Mouse (Mus musculus) gastrocnemius, adult 2 months (tissue): ENCODE measurements around the gene Ccdc186. TPM values are rescaled to one million over a fixed set of nuclear protein-coding genes. Genes with fewer than 3 reads are reported as not detected.
"Not testable (repeated sequence)": the region's sequence is repeated elsewhere in the genome, so short reads cannot be mapped to it uniquely, and the experiment has no call there.

Source experiments
- DNase-seq: peaks from one replicate; pipeline ENCODE4 v3.0.0; 2022
- H3K27ac ChIP-seq: fragments of 200-600 bp; 2 replicates; pipeline ENCODE4 v1.8.1; 2022; ENCODE audit warnings: mild to moderate bottlenecking
- H3K4me3 ChIP-seq: fragments of 200-600 bp; 2 replicates; pipeline ENCODE4 v1.8.1; 2022; ENCODE audit warnings: mild to moderate bottlenecking, moderate library complexity
- CTCF ChIP-seq: fragments of 200-600 bp; IDR thresholded peaks from 2 replicates; pipeline ENCODE4 v1.8.1; 2022; ENCODE audit warnings: antibody characterized with exemption, mild to moderate bottlenecking, moderate library complexity
- intact Hi-C: fragments of 180-260 bp; cut with DNase I; formaldehyde crosslinking; loops from one replicate; pipeline ENCODE4 v1.15.1; 2025
- total RNA-seq, 2 experiments: library from RNA; stranded (reverse); gene quantifications; 2 replicates each; pipeline ENCODE4 v1.2.3; 2021

Gene Ccdc186
- total RNA-seq, 2 experiments from 2014 or later, result 23.1 to 26.7 TPM

DNA sequence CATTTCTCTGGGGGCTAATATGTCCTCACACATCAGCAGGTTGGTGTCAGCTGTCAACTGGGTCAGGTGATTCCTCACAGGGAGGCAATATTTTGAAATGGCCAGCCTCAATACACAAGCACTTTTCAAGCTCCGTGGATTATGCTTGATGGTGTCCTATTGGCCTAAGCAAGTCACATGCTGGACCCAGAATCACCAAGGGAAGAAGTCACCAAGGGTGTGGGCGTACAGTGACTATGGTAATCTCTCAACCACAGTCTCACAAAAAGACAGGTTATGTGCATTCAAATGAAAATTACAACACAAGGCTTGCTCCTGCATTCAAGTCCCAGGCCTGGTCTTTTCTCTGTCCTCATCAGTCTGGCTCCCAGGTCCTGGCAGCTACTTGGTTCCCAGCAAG, 60.3 kb downstream of the Ccdc186 start:
- intact Hi-C loops, result no loop called here
- no peak for DNase-seq
- Histone ChIP-seq H3K4me3 (no peak overlapping the region), H3K27ac (no peak overlapping the region)
- no peak for TF ChIP-seq CTCF

DNA sequence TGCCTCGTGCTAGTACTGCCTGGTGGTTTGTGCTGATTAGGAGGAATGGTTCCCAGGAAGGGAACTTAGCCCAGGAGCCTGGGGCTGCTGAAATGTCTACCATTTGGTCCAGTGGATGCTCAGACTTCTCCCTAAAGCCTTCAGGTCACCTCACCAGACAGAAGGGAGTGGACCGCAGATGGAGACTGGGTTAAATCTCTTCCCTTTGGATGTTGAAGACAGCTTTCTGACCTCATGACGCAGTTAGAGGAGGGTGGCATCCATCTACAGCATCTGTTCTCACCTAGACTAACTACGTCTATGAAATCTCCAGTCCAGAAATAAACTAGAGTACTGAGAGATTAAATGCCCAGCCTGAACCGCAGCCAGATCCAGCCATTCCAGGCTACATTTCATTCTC, 60.9 kb downstream of the Ccdc186 start:
- no peak for TF ChIP-seq CTCF
- H3K27ac ChIP-seq, result no peak overlapping the region
- no peak overlapping the region for H3K4me3 ChIP-seq
- intact Hi-C loops, result no loop called here
- DNase-seq, result no peak

DNA sequence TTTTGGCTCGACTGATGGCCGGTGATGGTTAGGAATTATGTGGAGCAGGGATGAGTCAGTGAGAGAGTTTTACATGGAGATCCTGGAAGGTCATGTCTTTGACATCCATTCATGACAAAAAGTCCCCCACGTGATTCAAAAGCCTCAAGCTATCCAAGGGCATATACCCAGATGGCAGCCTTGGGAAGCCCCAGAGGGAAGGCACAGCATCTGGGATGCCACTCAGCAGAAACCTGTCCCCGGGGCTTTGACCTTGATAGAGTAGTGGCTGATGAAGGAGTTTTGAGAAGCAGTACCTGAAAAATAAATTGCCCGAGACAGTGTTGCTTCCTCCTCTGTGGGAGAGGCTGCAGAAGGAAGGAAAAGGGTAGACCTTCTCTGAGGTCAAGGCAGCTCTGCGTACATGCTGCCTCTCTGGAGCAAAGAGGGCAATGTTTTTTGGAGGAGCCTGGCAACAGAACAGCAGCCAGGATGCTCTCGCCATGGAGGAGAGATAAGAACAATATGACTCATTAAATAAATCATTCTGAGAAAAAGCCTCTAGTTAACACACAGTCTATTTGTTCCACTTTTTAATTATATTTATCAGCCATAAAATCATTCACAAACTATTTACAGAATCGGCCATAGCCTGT, 61.6 kb downstream of the Ccdc186 start:
- Histone ChIP-seq H3K27ac (no peak overlapping the region), H3K4me3 (no peak overlapping the region)
- no peak for TF ChIP-seq CTCF
- DNase-seq, result no peak
- intact Hi-C loops, result no loop called here

DNA sequence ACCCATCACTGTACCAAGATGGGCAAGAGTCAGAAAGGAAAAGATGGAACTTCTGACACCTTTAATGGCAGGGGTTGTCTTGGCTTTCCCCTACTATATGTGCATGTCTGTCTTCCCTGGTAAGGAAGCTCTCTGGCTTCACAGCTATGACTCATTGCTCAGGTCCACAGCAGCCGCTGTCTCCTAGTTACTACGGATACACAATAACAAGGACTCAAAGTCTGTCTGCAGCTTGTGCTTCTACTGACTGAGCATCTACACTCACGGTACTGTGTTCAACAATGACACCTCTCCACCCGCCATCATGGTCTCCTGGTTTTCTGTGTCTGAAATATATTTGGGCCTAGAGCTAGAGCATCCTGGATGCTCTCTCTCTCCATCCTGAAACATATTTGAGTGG, 62.2 kb downstream of the Ccdc186 start:
- no peak for TF ChIP-seq CTCF
- no peak for DNase-seq
- Histone ChIP-seq H3K4me3 (no peak overlapping the region), H3K27ac (no peak overlapping the region)
- intact Hi-C loops, result no loop called here

DNA sequence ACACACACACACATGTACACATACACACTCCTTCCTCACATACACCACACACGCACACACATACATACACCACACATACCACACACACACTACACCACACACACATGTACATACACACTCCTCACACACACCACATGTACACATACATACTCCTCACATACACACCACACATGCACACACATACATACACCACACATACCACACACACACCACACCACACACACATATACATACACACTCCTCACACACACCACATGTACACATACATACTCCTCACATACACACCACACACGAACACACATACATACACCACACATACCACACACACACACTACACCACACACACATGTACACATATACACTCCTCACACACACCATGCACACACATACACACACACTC, 63.7 kb downstream of the Ccdc186 start:
- intact Hi-C loops, result no loop called here
- H3K4me3 ChIP-seq, result no peak overlapping the region
- DNase-seq, result no peak
- no peak overlapping the region for H3K27ac ChIP-seq
- TF ChIP-seq CTCF, result no peak

DNA sequence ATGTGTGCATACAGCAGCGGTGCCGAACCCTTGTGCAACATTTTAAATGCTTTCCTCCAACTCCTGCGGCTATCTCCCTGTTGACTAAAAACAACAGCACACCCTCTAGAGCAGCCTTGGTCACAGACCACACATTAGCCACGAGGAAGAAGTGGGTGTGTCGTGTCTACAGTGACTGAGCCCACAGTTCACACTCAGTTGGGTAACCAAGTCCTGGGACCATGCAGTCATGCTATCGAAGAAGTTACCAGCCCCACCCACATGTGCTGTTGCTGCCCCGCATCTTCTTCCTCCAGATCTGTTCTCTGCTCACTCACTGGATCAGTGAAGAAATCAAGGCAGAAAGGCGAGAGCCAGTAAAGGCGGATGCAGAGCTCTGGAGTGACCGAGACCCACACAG, 65.6 kb downstream of the Ccdc186 start:
- no peak for DNase-seq
- Histone ChIP-seq H3K4me3 (no peak overlapping the region), H3K27ac (no peak overlapping the region)
- intact Hi-C loops, result no loop called here
- no peak for TF ChIP-seq CTCF

DNA sequence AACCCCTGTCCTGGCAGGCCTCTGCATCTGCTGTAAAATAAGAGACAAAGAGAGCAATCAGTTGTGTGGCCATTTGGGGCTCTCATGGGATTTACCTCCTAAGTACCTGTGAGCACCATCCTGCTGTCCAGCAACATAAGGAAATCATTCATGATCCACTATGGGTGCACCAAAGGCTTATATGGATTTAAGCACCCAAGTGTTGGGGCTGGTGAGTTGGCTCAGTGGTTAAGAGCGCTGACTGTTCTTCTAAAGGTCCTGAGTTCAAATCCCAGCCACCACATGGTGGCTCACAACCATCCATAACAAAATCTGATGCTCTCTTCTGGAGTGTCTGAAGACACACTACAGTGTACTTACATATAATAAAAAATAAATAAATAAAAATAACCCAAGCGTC, 67.5 kb downstream of the Ccdc186 start:
- intact Hi-C loops, H3K4me3 ChIP-seq, H3K27ac ChIP-seq, DNase-seq: not testable (repeated sequence)

DNA sequence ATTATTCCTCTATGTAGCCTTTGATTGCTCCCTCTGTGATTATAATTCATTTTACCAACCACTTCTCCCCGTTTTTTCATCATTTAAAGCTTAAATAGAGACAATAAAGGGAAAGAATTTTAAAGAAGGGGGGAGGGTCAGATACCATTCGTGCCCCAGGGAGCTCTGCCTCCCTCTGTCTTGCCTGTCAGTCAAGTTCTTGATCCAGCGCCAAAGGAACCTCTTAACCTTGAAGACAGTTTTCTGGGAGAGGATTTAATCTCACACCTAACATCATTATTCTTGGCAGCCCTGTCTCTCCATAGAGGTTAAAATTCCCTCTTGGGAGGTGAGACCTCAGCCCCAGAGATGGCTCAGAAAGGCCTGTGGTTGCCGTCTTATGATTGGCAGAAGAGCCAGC, 71.3 kb downstream of the Ccdc186 start:
- DNase-seq, result no peak
- intact Hi-C loops, result no loop called here
- TF ChIP-seq CTCF, result no peak
- Histone ChIP-seq H3K27ac (no peak overlapping the region), H3K4me3 (no peak overlapping the region)

DNA sequence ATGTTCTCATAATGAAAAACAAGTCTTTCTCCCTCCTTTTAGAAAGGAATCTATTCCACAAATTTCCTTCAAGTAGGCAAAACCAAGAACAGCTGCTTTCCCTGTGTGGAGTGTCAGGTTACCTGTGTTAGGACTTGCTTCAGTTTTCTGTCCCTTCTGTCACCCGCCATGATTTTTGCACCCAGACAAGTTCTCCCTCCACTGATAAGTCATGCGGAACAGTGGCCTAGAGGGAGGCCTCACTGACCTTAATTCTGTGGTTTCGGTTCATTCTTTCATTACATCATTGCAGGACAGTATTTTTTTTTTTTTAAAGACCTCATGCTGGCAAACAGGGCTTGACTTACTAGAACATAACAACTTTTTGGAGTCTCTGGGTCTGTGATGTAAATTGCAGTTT, 72.6 kb downstream of the Ccdc186 start:
- intact Hi-C loops, result no loop called here
- Histone ChIP-seq H3K27ac (no peak overlapping the region), H3K4me3 (no peak overlapping the region)
- DNase-seq, result no peak
- no peak for TF ChIP-seq CTCF

DNA sequence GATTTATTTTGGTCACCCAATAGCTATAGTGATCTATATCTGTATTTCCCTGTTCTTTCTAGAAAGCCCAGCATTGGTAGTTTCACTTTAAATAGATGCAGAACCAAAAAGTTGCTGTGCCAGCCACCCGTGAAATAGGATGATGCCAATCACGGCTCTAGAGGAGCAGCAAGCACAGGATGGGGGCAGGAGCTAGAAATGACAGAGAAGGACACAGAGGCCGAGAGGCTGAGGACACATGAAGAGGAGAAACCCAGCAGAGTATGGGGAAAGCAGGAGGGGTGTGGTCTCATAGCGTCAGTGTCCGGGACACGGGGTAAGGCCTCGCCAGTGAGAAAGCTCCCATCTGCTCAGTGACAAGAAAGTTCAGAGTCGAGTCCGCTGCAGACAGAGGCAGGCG, 74.1 kb downstream of the Ccdc186 start:
- Histone ChIP-seq H3K4me3 (no peak overlapping the region), H3K27ac (no peak overlapping the region)
- DNase-seq, result no peak
- TF ChIP-seq CTCF, result no peak
- intact Hi-C loops, result no loop called here

DNA sequence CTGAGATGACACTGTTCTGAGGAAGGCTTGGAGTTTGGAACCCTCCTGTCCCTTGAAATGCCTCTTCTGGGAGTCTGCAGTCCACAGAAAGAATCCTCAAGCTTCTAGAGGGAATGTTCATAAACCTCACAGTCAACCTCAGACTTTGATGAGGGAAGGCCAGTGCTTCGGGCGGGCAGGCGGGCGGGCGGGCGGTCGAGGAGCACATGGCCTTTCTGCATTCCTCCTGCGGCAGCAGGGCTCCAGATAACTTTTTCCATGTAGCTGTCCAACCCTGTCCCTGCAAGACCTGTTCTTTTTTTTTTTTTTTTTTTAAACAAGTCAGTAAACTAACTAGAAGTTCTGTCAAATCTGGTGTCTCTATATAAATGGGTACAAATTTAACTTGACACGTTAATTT, 75.4 kb downstream of the Ccdc186 start:
- intact Hi-C loops, result no loop called here

DNA sequence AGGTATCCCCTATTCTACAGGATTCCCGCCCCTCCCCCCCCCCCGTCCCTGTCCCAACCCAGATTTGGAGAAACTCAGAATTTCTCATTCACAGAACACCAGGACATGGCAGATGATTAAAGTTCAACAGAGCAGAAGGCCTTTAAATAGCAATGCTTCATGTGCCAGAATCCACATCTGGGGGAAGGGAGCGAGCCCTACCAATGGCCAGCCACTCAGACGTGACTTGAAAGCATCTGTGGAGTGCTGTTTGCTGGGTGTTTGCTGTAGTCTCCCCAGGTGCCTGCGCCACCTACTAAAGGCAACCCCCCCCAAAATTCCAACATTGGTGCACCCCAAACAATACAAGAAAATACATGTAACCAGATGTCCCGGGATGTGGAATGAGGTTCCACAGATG, 76.5 kb downstream of the Ccdc186 start:
- no peak overlapping the region for H3K27ac ChIP-seq
- intact Hi-C loops, result no loop called here
- DNase-seq, result no peak
- no peak overlapping the region for H3K4me3 ChIP-seq
- no peak for TF ChIP-seq CTCF

More for the DNA sequence above, 75.4 kb downstream of the Ccdc186 start:
- TF ChIP-seq CTCF, result no peak
- Histone ChIP-seq H3K27ac (no peak overlapping the region), H3K4me3 (no peak overlapping the region)
- DNase-seq, result no peak

DNA sequence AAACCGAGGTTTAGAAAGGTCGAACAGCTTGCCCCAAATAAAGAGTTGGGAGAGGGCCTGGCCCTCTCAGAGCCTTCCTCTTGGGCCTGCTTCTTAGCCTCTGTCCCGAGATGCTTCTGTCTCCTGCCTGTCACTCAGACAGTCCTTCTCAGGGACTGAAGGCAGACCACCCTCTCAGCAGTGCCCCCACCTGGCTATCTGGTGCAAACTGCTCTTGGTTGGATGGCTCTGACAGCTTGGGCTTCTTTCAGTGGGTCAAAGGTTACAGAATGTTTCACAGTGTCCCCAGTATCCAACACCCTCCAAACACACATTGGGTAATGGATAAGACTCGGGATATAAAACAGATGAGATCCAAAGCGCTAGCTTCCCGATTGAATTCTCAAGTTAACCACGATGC, 76.9 kb downstream of the Ccdc186 start:
- no peak overlapping the region for H3K4me3 ChIP-seq

More for the DNA sequence above, 76.9 kb downstream of the Ccdc186 start:
- peak; percentile 16; the same call in 1 of the 2 replicates for TF ChIP-seq CTCF
- intact Hi-C loops, result no loop called here
- H3K27ac ChIP-seq, result peak overlapping the region; percentile 62; the same call in 1 of the 2 replicates
- DNase-seq, result no peak

Other genes with a start within 250 kb of the Ccdc186 start
- under 1 TPM; 0.11 to 0.13 TPM for gene Adrb1, start 100.0 kb downstream of the Ccdc186 start, total RNA-seq
- gene Tdrd1, start 4.0 kb upstream of the Ccdc186 start, total RNA-seq, result not detected
- gene Vwa2, start 52.1 kb upstream of the Ccdc186 start, total RNA-seq, result not detected
- gene Afap1l2, start 186.0 kb upstream of the Ccdc186 start, total RNA-seq, result 1 to 10 TPM; 1.6 TPM